Mouse (Mus musculus) heart, embryonic 12.5 days (tissue): Measurements from ENCODE around the gene Zfp804b. TPM values are rescaled to one million over a fixed set of nuclear protein-coding genes. Genes with fewer than 3 reads are reported as not detected.
"Not testable (repeated sequence)": the region's sequence is repeated elsewhere in the genome, so short reads cannot be mapped to it uniquely, and the experiment has no call there.

Experiments
- ATAC-seq: fragments of 200-750 bp; cut with Nextera tagmentation; 2 replicates; pipeline ENCODE4 v1.8.0; 2017; ENCODE audit warnings: moderate TSS enrichment, moderate library complexity; ENCODE audit not compliant: insufficient number of reproducible peaks, low FRiP score
- H3K27ac ChIP-seq: fragments of 300-500 bp; sonication (generic); 2 replicates; pipeline ENCODE4 v1.5.1; 2016; ENCODE audit warnings: mild to moderate bottlenecking, moderate library complexity; ENCODE audit not compliant: poor library complexity, severe bottlenecking
- H3K27me3 ChIP-seq: fragments of 300-500 bp; sonication (generic); replicated peaks from 2 replicates; pipeline ENCODE4 v1.6.1; 2016; ENCODE audit warnings: mild to moderate bottlenecking, moderate library complexity
- H3K36me3 ChIP-seq: fragments of 300-500 bp; sonication (generic); 2 replicates; pipeline ENCODE4 v1.6.1; 2016; ENCODE audit warnings: mild to moderate bottlenecking, moderate library complexity
- H3K4me1 ChIP-seq: fragments of 300-500 bp; sonication (generic); replicated peaks from 2 replicates; pipeline ENCODE4 v1.6.1; 2016; ENCODE audit warnings: mild to moderate bottlenecking
- H3K4me2 ChIP-seq: fragments of 300-500 bp; sonication (generic); 2 replicates; pipeline ENCODE4 v1.6.1; 2016; ENCODE audit warnings: mild to moderate bottlenecking, moderate library complexity
- H3K4me3 ChIP-seq: fragments of 300-500 bp; sonication (generic); 2 replicates; pipeline ENCODE4 v1.5.1; 2016; ENCODE audit warnings: mild to moderate bottlenecking
- H3K9ac ChIP-seq: fragments of 300-500 bp; sonication (generic); 2 replicates; pipeline ENCODE4 v1.6.1; 2016; ENCODE audit warnings: mild to moderate bottlenecking, moderate library complexity
- H3K9me3 ChIP-seq: fragments of 300-500 bp; sonication (generic); replicated peaks from 2 replicates; pipeline ENCODE4 v1.6.1; 2016; ENCODE audit warnings: mild to moderate bottlenecking, moderate library complexity
- WGBS: fragments of 180-500 bp; shearing (Covaris S2); methylation state at CpG from one replicate; pipeline ENCODE4 v1.1.7; 2016; 5-methylcytosine and 5-hydroxymethylcytosine counted together
- polyA plus RNA-seq: library from polyadenylated mRNA; unstranded; fragments of >200 nt; fragmentation: Nextera tagmentation; extraction: Ambion mirVana; gene quantifications from 2 replicates; pipeline ENCODE4 v1.2.1, GENCODE M21; 2016

Zfp804b gene
- polyA plus RNA-seq = 0.13 and 0.18 TPM in 2 replicates

- Histone ChIP-seq H3K27ac (no peak within 1 kb of the TSS), H3K4me1 (peaks cover 5% of the 10 kb centered on the region; the same call in 1 of the 2 replicates), H3K9me3 (no peaks in the 10 kb centered on the region), H3K27me3 (no peaks in the 10 kb centered on the region), H3K4me3 (peak within 1 kb of the TSS; percentile 80), H3K4me2 (peak within 1 kb of the TSS; percentile 97), H3K9ac (peak within 1 kb of the TSS; percentile 71), H3K36me3 (no peaks in the 10 kb centered on the region)
- WGBS = under 1% methylated on average over 50 of the region's 50 CpGs
- ATAC-seq = peak; percentile 77
Observed at GRCm38 (mm10) chr5:7344145-7345010, at the start of gene Zfp804b. Zfp804b (minus strand) TSS chr5:7344756.

- H3K36me3 ChIP-seq, H3K27me3 ChIP-seq, H3K4me2 ChIP-seq, H3K27ac ChIP-seq, H3K4me1 ChIP-seq, ATAC-seq, H3K9me3 ChIP-seq, H3K4me3 ChIP-seq, H3K9ac ChIP-seq: not testable (repeated sequence)
- 82% methylated on average over 1 of the region's 1 CpGs for WGBS
Observed at GRCm38 (mm10) chr5:7364616-7365015, 20.1 kb upstream of the Zfp804b start.

- H3K27me3 ChIP-seq = no peaks in the 10 kb centered on the region
- H3K4me1 ChIP-seq = peaks cover 5% of the 10 kb centered on the region; the same call in 1 of the 2 replicates
- no peaks in the 10 kb centered on the region for H3K36me3 ChIP-seq
- peak overlapping the region; percentile 71; the same call in 1 of the 2 replicates for H3K9ac ChIP-seq
- H3K4me3 ChIP-seq = peak overlapping the region; percentile 80
- H3K4me2 ChIP-seq = peak overlapping the region; percentile 97
- 2% methylated on average over 11 of the region's 11 CpGs for WGBS
- H3K27ac ChIP-seq = no peak overlapping the region
- H3K9me3 ChIP-seq = no peaks in the 10 kb centered on the region
- peak; percentile 39; the same call in 1 of the 2 replicates for ATAC-seq
Observed at GRCm38 (mm10) chr5:7345011-7345389, 444 bp upstream of the Zfp804b start.

GRCm38 (mm10) chr5:7325594-7325993, 19.0 kb downstream of the Zfp804b start:
- no peak overlapping the region for H3K9ac ChIP-seq
- H3K36me3 ChIP-seq = no peaks in the 10 kb centered on the region
- no peak overlapping the region for H3K27ac ChIP-seq
- WGBS = 80% methylated on average over 4 of the region's 4 CpGs
- no peaks in the 10 kb centered on the region for H3K9me3 ChIP-seq
- ATAC-seq = no peak
- no peak overlapping the region for H3K4me2 ChIP-seq
- no peaks in the 10 kb centered on the region for H3K27me3 ChIP-seq
- H3K4me3 ChIP-seq = no peak overlapping the region
- no peaks in the 10 kb centered on the region for H3K4me1 ChIP-seq

DNA sequence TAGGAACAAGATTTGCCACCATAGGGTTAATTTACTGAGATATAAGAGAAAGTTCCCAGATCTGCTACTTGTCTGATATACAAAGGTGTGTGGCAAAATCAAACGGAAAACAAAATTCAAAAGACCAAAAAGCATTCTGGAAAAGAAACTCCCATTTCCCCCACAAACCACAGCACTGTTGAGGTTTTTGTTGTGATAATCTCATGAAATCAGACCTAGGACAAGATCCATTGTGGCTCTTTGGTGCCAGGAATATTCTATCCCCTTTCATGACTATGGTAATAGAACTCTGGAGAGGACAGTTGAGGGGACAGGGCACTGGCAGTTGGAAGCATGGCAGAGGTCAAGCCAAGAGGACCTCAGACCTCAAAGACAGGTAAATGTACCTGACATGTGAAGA, 40.7 kb downstream of the Zfp804b start, which contains the start of gene Tex47:
Gene Tex47, plus strand, starts transcription at position 301 of the 400 bp plus-strand sequence.
- no peak within 1 kb of the TSS for H3K4me3 ChIP-seq
- 72% methylated on average over 1 of the region's 1 CpGs for WGBS
- no peaks in the 10 kb centered on the region for H3K27me3 ChIP-seq
- no peak within 1 kb of the TSS for H3K9ac ChIP-seq
- H3K4me1 ChIP-seq = no peaks in the 10 kb centered on the region
- H3K9me3 ChIP-seq = no peaks in the 10 kb centered on the region
- no peak for ATAC-seq
- H3K36me3 ChIP-seq = no peaks in the 10 kb centered on the region
- no peak within 1 kb of the TSS for H3K27ac ChIP-seq
- H3K4me2 ChIP-seq = no peak within 1 kb of the TSS

GRCm38 (mm10) chr5:7302969-7303368, 41.6 kb downstream of the Zfp804b start:
- no peak overlapping the region for H3K4me3 ChIP-seq
- no peak overlapping the region for H3K4me2 ChIP-seq
- H3K9me3 ChIP-seq = no peaks in the 10 kb centered on the region
- ATAC-seq = no peak
- 59% methylated on average over 1 of the region's 1 CpGs for WGBS
- H3K27me3 ChIP-seq = no peaks in the 10 kb centered on the region
- no peak overlapping the region for H3K9ac ChIP-seq
- no peak overlapping the region for H3K27ac ChIP-seq
- H3K4me1 ChIP-seq = no peaks in the 10 kb centered on the region
- no peaks in the 10 kb centered on the region for H3K36me3 ChIP-seq

DNA sequence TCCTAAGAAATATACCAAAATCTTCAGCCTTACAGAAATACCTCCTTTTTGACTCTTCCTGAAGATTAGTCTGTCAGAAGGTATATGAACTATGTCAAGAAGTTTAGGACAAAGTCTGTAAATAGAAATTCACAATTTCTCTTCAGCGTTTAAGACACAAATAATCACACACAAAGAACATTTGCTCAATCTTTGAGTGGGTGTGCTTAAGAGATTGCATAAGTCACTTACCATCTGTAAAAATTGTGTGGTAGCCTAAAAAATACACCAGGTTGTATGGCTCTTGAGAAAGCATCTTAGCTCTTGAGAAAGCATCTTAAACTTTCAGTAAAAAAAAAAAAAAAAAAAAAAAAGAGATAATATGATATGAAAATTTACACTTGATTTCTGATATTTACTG, 60.2 kb downstream of the Zfp804b start:
- no peaks in the 10 kb centered on the region for H3K27me3 ChIP-seq
- ATAC-seq = no peak
- H3K36me3 ChIP-seq = no peaks in the 10 kb centered on the region
- H3K9me3 ChIP-seq = no peaks in the 10 kb centered on the region
- no peak overlapping the region for H3K9ac ChIP-seq
- H3K4me2 ChIP-seq = no peak overlapping the region
- no peaks in the 10 kb centered on the region for H3K4me1 ChIP-seq
- WGBS = 82% methylated on average over 1 of the region's 1 CpGs
- no peak overlapping the region for H3K27ac ChIP-seq
- H3K4me3 ChIP-seq = no peak overlapping the region

DNA sequence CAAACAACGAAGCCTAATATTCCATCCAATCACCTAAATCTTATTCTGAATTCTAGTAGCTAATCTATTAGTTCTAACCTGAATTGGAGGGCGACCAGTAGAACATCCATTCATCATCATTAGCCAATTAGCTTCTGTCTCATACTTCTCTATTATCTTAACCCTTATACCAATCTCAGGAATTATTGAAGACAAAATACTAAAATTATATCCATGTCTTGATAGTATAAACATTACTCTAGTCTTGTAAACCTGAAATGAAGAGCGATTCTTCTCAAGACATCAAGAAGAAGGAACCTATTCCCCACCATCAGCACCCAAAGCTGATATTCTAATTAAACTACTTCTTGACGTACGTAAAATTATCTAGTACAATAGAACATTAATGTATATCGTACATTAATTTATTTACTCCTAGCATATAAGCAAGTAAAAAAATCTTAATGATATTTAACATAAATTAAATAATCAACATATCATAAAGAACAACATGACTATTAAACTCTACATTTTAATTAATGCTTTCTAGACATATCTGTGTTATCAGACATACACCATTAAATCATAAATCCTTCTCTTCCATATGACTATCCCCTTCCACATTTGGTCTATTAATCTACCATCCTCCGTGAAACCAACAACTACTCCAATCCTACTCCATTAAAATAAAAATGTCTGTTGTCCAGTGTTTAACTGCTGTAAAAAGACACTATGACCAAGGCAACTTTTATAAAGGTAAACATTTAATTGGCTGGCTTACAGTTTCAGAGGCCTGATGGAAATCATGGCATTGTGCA, 67.7 kb downstream of the Zfp804b start:
- Histone ChIP-seq H3K4me3 (no peak overlapping the region), H3K4me1 (no peaks in the 10 kb centered on the region), H3K27ac (no peak overlapping the region), H3K4me2 (no peak overlapping the region), H3K36me3 (no peaks in the 10 kb centered on the region), H3K9me3 (no peaks in the 10 kb centered on the region), H3K27me3 (no peaks in the 10 kb centered on the region), H3K9ac (no peak overlapping the region)
- no peak for ATAC-seq
- WGBS = 79% methylated on average over 7 of the region's 7 CpGs

DNA sequence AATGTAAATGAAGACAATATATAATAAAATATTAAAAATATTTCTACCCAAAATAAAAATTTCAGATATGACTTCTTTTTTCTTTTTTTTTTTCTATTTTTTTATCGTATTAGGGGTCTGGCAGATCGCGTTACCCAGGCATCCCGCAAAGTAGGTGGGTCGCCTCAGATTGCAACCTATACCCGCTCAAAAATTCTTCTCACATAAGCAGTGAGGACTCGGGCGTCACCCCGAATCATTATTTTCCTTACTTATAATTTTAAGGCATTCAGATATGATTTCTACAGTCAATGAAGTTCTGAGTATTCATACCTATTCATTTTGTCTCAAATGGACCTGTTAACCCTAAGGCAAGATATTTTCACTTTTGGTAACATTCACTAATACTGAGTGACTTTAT, 167.0 kb downstream of the Zfp804b start:
- ATAC-seq = no peak
- 91% methylated on average over 9 of the region's 9 CpGs for WGBS

DNA sequence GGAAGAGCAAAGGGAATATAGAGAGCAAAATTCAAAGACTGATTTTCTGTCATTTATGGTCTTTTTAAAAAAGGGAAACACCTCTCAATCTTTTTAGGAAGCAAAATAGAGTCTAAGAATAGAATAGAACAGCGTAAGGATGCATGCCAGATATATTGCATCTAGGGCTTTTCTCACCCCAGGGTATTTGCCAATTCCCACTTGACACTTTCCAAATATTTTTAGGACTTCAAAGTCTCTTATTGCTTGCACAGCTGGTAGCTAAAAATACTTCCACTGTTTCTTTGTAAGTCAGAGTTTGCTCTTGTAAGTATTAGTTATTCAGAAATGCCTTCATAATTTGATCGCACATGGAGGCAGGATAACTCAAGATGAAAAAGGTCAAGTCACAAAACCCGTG, 204.9 kb downstream of the Zfp804b start:
- Histone ChIP-seq H3K4me1 (no peaks in the 10 kb centered on the region), H3K4me2 (no peak overlapping the region), H3K36me3 (no peaks in the 10 kb centered on the region), H3K9ac (no peak overlapping the region), H3K27me3 (no peaks in the 10 kb centered on the region), H3K27ac (no peak overlapping the region), H3K9me3 (no peaks in the 10 kb centered on the region), H3K4me3 (no peak overlapping the region)
- WGBS = 57% methylated on average over 3 of the region's 3 CpGs
- no peak for ATAC-seq

More for the DNA sequence above, 167.0 kb downstream of the Zfp804b start:
- 0 out of 2 replicates have a peak, but pooled peaks cover 4% of the 10 kb centered on the region for H3K9me3 ChIP-seq
- no peak overlapping the region for H3K4me3 ChIP-seq
- H3K27me3 ChIP-seq = no peaks in the 10 kb centered on the region
- H3K36me3 ChIP-seq = no peaks in the 10 kb centered on the region
- H3K4me2 ChIP-seq = no peak overlapping the region
- H3K4me1 ChIP-seq = no peaks in the 10 kb centered on the region
- H3K27ac ChIP-seq = no peak overlapping the region
- H3K9ac ChIP-seq = no peak overlapping the region

- no peak overlapping the region for H3K27ac ChIP-seq
- H3K27me3 ChIP-seq = no peaks in the 10 kb centered on the region
- no peak overlapping the region for H3K4me3 ChIP-seq
- H3K9ac ChIP-seq = no peak overlapping the region
- no peaks in the 10 kb centered on the region for H3K4me1 ChIP-seq
- 60% methylated on average over 2 of the region's 2 CpGs for WGBS
- no peak overlapping the region for H3K4me2 ChIP-seq
- no peaks in the 10 kb centered on the region for H3K9me3 ChIP-seq
- ATAC-seq = no peak
- no peaks in the 10 kb centered on the region for H3K36me3 ChIP-seq
Observed at GRCm38 (mm10) chr5:7102387-7102786, 242.2 kb downstream of the Zfp804b start.
